Mouse (Mus musculus): Measurements from ENCODE around the gene Gpa33. TPM values are rescaled to one million over a fixed set of nuclear protein-coding genes. Genes with fewer than 3 reads are reported as not detected.

Gpa33 gene
- polyA plus RNA-seq, 1 experiment: 6.9 TPM

DNA sequence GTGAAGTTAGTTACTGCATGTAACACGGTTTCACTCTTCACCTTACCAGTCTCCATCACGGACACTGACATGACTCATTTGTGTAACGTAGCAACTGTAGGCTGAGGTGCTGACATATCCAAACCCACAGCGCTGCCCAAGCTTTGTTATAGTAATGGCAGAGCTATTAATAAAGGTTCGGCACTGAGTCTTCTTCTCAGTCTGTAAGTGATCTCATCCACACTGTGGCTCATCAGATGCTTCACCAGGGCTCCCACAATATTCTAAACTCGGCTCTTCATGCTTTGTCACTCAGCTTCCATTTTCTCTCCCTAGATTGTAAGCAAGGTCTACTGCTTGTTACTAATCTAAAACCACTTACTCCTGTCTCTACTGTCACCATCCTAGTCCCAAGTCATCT is 79.3 kb downstream of the Gpa33 start:
- TF ChIP-seq POLR2A (IDR thresholded peaks at IDR 0.05; ENCODE audit: borderline replicate concordance, control insufficient read depth, low read depth, low read length) (no peak), CTCF (IDR thresholded peaks at IDR 0.05; ENCODE audit: control insufficient read depth, insufficient read depth, low read length) (no peak)
- H3K4me3 ChIP-seq (replicated peaks; ENCODE audit: control insufficient read depth, low read depth, low read length): no peak overlapping the region
- 79% methylated on average over 6 of the region's 6 CpGs for WGBS
- no peaks in the 10 kb centered on the region for H3K4me1 ChIP-seq (ENCODE audit: control insufficient read depth, insufficient read depth, low read length)
- no peak overlapping the region for H3K27ac ChIP-seq (ENCODE audit: control insufficient read depth, insufficient read depth, low read depth, low read length, poor library complexity)

DNA sequence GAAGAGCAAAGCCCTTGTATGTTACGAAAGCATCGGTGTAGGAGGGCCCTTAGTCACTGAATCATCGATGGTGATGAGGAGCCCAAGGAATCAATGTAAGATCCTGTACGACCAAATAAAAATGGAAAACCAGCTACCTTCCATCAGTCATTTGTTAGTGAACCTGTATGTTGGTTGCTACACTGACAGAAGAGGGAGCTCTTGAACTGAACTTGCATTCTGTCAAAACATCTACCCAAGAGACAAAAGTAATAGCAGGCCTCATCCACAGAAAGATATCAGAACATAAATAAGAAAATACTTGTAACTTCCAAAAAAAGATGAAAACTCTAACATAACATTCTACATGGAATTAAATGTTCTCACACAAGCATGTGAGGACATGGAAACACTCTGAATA is 84.1 kb downstream of the Gpa33 start:
- no peaks in the 10 kb centered on the region for H3K4me1 ChIP-seq (ENCODE audit: control insufficient read depth, insufficient read depth, low read length)
- 78% methylated on average over 4 of the region's 4 CpGs for WGBS
- H3K27ac ChIP-seq (ENCODE audit: control insufficient read depth, insufficient read depth, low read depth, low read length, poor library complexity): no peak overlapping the region
- TF ChIP-seq CTCF (IDR thresholded peaks at IDR 0.05; ENCODE audit: control insufficient read depth, insufficient read depth, low read length): no peak
- TF ChIP-seq POLR2A (IDR thresholded peaks at IDR 0.05; ENCODE audit: borderline replicate concordance, control insufficient read depth, low read depth, low read length): no peak
- no peak overlapping the region for H3K4me3 ChIP-seq (replicated peaks; ENCODE audit: control insufficient read depth, low read depth, low read length)

Other genes starting within 250 kb of the Gpa33 start
- gene Pou2f1, start 127.6 kb upstream of the Gpa33 start, polyA plus RNA-seq (2011; ENCODE audit: insufficient read depth, insufficient read length, low replicate concordance, missing spikeins): 7.2 and 9.1 TPM in 2 replicates
- gene Dusp27, start 2.3 kb upstream of the Gpa33 start, polyA plus RNA-seq (2011; ENCODE audit: insufficient read depth, insufficient read length, low replicate concordance, missing spikeins): 1.2 TPM in 1 of 2 replicates, not detected in the other
- not detected in 2 replicates for gene Mael, start 108.5 kb downstream of the Gpa33 start, polyA plus RNA-seq (2011; ENCODE audit: insufficient read depth, insufficient read length, low replicate concordance, missing spikeins)
- gene Ildr2, start 123.9 kb downstream of the Gpa33 start, polyA plus RNA-seq (2011; ENCODE audit: insufficient read depth, insufficient read length, low replicate concordance, missing spikeins): not detected in 2 replicates
- 12.3 and 18.4 TPM in 2 replicates for gene Tada1, start 248.9 kb downstream of the Gpa33 start, polyA plus RNA-seq (2011; ENCODE audit: insufficient read depth, insufficient read length, low replicate concordance, missing spikeins)

Data from bone marrow, adult 2 months (tissue).